Mouse (Mus musculus) left cerebral cortex, postnatal 14 days (tissue): ENCODE data around the gene Unc5cl. TPM values are rescaled to one million over a fixed set of nuclear protein-coding genes. Genes with fewer than 3 reads are reported as not detected.

Experiments used
- DNase-seq, 2 experiments: peaks; one replicate each; pipeline ENCODE4 v3.0.0; 2021 to 2022; ENCODE audit warnings: low spot score in 2 of 2, mixed read lengths in 1 of 2
- intact Hi-C: fragments of 180-260 bp; cut with DNase I; formaldehyde crosslinking; loops from one replicate; pipeline ENCODE4 v1.15.1; 2025
- total RNA-seq, 2 experiments: library from RNA; stranded (reverse); gene quantifications; 2 replicates each; pipeline ENCODE4 v1.2.3; 2021

Gene Unc5cl
- total RNA-seq, 2 experiments from 2014 or later, result 0.34 TPM; not detected in 1

DNA sequence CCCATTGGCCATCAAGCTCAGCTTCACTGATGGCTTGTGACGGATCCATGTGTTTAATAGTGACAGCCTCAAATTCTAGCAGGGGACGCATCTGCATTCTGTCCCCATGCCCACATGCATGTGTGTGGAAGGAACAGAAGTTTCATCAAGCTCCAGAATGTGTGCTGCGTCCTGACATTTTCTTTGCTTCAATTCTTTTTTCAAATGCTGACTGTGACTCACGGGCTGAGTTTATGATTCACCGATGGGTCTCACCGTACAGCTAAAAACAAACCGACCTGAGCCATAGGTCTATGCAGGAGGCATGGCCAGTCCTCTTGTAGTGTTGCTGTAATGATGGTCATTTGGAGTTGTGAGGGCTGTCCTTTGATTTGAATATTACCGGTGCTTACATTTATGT is 110.2 kb downstream of the Unc5cl start:
- intact Hi-C loops, result no loop called here
- DNase-seq, result peak; percentile 16 to 51

DNA sequence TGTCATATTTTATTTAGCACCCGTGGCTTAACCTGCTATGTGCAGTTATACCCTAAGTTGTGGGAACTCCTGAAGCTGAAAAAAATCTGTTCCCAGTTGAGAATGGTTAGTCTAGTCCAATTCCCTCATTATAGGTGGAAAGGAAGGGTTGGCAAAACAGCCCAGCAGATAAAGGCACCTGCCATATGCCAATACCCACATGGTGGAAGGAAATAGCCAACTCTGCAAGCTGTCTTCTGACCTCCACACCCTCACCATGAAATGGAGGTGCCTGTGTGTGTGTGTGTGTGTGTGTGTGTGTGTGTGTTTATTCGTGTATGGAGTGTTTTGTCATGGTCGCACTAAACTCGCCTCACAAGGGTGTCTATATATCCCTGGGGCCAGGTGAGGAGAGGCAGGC is 115.0 kb downstream of the Unc5cl start:
- intact Hi-C loops, result no loop called here

DNA sequence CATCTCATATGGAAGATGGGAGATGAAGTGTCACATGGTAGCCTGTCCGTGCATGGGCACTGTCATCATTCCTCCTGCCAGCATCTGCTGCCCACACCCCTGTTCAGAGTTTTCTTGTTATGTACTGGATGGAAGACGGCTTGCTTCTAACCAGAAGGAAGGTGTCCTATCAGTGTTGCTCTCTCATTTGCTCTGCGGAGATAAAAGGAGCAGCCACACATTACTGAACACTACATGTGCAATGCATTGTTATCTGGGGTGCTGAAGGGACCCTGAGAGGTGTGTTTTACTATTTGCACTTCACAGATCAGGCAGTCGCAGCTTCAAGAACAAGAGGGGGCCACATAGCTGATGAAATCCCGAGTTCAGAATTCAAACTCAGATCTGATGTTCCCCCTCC is 126.5 kb downstream of the Unc5cl start:
- intact Hi-C loops, result no loop called here
- DNase-seq, result no peak

More for the DNA sequence above, 115.0 kb downstream of the Unc5cl start:
- DNase-seq, result no peak

DNA sequence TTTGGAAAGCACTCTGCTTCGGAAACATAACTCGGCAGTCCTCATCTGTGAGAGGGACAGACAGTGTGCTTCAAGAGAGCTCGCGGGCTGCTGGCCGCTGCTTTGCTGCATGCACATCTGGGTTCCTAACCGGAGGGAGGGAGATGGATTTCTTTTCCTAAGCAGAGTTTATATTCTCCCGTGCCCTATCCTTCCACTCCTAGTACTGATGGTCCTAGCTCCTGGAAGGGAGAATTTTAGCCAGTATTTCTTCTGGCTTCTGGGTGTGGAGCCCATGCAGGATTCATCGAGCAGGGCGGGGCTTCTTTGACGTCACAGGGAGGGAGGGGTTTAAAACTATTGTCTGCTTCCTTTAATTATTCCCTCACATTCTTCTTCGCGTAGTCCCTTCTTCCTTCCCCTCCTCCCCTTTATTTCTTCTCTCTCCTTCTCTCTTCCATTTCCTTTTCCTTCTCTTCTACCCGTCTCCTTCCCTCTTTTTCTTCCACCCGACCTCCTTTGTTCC is 127.8 kb downstream of the Unc5cl start:
- intact Hi-C loops, result no loop called here
- no peak for DNase-seq

DNA sequence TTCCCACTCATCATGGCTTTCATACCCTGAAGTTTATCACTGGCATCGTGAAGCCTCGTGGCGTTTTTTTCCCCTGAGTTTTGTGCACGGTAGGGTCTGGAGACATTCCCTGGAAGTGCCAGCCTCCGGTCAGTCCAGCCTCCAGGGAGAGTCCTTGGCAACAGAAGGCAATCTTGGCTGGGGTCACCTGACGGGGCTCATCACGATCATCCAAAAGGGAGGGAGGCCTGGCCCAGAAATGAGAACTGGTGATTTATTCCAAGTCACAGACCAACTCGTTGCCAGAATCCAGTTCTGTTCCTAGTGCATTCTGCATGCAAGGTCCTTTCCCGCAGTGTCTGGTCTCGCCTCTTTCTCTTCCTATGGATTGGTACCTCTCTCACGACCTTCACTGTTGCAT is 128.7 kb downstream of the Unc5cl start:
- no peak for DNase-seq
- intact Hi-C loops, result no loop called here

DNA sequence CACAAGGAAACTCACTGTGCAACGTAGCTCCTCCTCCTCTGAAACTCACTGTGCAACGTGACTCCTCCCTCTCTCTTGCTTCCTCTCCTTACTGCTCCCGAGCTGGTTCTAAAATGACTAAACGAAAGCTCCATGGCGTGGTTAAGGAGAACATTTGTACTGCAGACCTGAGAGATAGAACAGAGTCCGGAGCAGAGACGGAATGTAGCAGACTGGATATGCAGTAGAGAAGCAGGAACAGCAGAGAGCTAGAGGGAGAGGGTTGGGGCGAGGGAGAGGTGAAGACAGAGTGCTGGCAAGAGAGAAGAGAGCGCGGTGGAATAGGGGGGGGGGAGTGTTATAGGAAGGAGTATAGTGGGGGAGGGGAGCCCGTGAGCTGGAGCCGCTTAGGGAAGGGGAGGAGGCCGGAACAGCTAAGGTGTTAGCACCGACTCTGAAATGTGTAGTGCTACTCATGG is 131.2 kb downstream of the Unc5cl start:
- peak in 1 of 2 experiments; percentile 29 for DNase-seq
- intact Hi-C loops, result no loop called here

DNA sequence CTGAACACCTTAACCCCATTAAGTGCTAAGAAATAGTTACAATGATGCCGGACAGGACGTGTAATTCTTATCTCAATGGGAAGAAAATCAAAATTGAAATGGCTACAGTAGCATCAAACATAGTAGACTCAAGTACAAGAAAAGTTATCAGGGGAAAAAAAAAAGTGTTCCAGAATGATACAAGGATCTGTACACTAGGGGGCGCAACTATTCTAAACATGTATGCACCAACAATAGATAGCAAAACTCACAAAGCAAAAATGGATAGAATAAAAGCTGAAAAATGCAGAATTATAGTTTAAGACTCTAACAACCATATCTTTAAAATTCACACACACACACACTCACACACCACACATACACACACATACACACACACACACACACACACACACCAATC is 134.0 kb downstream of the Unc5cl start:
- DNase-seq, result no peak
- intact Hi-C loops, result no loop called here

Other genes with a start within 250 kb of the Unc5cl start
- not detected for gene Trem1, start 222.1 kb upstream of the Unc5cl start, total RNA-seq
- gene Trem3, start 207.1 kb upstream of the Unc5cl start, total RNA-seq, result under 1 TPM; 0.48 to 0.57 TPM
- not detected for gene Treml4, start 190.6 kb upstream of the Unc5cl start, total RNA-seq
- under 1 TPM; 0.46 to 0.47 TPM for gene Treml2, start 155.4 kb upstream of the Unc5cl start, total RNA-seq
- gene B430306N03Rik, start 138.8 kb upstream of the Unc5cl start, total RNA-seq, result under 1 TPM; 0.08 to 0.11 TPM
- 10 to 100 TPM in 1 of 2 experiments, 1 to 10 TPM in 1; 8.5 to 10.3 TPM for gene Trem2, start 108.5 kb upstream of the Unc5cl start, total RNA-seq
- gene Treml1, start 95.0 kb upstream of the Unc5cl start, total RNA-seq, result under 1 TPM in 1 of 2 experiments, not detected in 1; 0.44 TPM
- 10 to 100 TPM; 31.5 to 33.3 TPM for gene Nfya, start 45.0 kb upstream of the Unc5cl start, total RNA-seq
- 1 to 10 TPM; 9.4 to 9.7 TPM for gene Oard1, start 44.9 kb upstream of the Unc5cl start, total RNA-seq
- gene Apobec2, start 22.0 kb upstream of the Unc5cl start, total RNA-seq, result under 1 TPM in 1 of 2 experiments, not detected in 1; 0.32 TPM
- gene Tspo2, start 3.4 kb upstream of the Unc5cl start, total RNA-seq, result under 1 TPM; 0.36 to 0.46 TPM